Mouse (Mus musculus) cerebellum, adult 9-11 months (tissue): ENCODE measurements around the gene Armc7.
"Not testable (repeated sequence)": the region's sequence is repeated elsewhere in the genome, so short reads cannot be mapped to it uniquely, and the experiment has no call there.

Experiments
- DNase-seq: peaks from one replicate; pipeline ENCODE4 v3.0.0; 2022

Gene Armc7

GRCm38 (mm10) chr11:115475025-115475757, at the start of gene Armc7:
Armc7 (plus strand) TSS chr11:115475667.
- DNase-seq: peak; percentile 95

- no peak for DNase-seq
Observed at GRCm38 (mm10) chr11:115425671-115426070, 49.8 kb upstream of the Armc7 start.

DNA sequence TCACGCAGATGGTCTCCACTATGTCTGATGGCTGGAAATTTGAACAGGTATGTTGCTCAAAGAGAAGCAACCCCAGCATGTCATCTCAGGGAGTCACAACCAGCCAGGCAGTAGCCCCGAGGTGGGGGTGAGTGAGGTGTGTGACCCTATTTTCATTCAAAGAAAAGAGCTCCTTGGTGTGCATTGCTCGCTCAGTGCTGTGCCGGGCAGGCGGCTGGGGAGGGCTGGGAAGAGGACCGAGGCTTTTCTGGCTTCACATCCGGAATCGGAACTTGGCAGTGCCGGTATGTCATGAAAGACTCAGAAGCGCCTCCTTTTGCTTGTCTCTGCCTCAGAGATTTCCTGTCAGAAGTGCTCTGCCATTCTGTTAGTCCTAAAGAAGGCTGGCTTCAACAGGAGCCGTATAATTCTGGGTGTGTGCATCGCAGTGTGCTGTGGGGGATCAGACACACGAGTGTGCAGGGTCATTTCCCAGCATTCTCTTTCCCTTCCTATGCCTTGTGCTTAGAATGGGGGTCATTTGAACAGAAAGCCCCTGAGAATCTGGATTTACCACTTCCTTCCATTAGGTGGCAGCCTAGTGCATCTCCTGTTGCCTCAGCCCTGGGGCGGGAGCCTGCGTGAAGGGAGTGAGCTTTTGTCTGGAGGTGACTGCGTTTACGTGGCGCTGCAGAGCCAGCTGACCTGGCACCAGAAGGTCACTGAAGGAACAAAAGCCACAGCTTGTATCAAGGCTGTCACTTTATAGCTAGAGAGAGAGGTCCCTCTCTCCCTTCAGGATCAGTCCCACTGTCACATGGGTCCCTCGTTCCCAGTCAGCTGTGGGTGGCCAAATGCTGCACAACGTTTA, 47.8 kb upstream of the Armc7 start:
- peak; percentile 83 for DNase-seq

DNA sequence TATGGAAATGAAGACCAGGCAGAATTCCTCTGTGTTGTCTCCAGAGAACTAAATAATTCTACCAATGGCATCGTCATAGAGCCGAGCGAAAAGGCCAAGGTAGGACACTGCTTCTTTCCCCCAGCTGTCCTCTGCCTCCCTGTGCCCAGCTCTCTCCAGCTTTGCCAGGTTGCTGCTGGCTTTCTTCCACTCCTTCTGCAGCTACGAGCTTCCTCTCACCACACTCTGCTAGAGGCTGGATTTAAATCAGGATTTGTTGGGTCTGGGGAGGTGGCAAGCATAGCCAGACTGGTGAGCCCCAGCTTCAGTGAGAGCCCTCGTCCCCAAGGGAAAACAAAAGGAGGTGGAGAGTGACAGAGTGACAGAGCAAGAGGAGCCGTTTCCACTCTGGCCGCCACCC, 46.2 kb upstream of the Armc7 start:
- DNase-seq: peak; percentile 64

- no peak for DNase-seq
Observed at GRCm38 (mm10) chr11:115430561-115430960, 44.9 kb upstream of the Armc7 start.

GRCm38 (mm10) chr11:115432814-115433213, 42.7 kb upstream of the Armc7 start:
- peak; percentile 22 for DNase-seq

GRCm38 (mm10) chr11:115433342-115433741, 42.1 kb upstream of the Armc7 start:
- DNase-seq: peak; percentile 24

DNA sequence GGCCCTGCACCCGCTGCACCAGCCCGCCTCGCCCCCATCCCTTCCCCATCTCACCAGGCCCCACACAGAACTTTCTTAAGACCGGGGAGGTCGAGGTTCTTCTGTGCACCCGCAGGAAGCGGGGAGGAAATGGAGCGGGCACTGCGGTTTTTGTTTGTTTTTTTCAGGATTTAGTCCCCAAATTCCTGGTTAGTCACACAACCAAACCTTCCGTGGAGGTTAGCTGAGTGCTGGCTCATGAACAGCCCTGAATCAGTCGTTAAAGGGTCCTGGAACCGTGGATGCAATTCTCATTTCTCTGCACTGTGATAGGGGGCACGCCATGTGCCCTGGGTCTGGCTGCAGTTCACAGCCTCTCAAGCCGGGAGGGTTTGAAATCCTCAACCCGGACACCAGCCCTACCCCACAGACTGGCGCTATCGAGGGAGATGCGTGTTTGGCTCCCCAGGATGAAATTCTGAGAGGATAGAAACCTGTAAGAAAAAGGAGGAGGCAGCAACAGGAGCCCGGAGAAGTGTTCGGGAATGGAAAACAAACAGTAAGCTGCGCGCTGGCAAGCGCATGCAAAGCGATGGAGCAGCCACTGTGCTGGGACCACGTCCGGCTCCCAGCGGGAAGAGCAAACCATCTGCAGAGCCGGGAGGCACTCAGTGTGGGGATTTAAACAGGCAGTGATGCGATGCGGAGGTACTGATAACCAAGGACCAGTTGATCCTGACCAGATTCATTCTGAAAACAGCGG, 39.7 kb upstream of the Armc7 start:
- peak; percentile 82 for DNase-seq

DNA sequence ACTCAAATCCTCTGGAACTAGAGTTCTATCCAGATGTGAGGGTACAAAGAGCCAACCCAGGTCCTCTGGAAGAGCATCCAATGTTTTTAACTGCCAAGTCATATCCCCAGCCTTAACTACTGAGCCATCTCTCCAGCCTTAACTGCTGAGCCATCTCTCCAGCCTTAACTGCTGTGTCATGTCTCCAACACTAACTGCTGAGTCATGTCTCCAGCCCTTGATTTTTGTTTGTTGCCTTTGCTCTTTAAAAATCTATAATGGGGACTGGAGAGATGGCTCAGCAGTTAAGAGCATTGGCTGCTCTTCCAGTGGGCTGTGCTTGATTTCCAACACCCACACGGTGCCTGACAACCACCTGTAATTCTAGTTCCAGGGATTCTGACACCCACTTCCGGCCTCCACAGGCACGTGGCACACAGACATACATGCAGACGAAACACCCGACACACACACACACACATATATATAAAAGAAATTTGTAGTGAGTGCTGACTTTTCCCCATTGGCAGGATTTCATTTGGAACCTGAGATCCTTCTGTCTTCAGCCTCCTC, 37.8 kb upstream of the Armc7 start:
- DNase-seq: no peak

GRCm38 (mm10) chr11:115439326-115439725, 36.1 kb upstream of the Armc7 start:
- DNase-seq: no peak

DNA sequence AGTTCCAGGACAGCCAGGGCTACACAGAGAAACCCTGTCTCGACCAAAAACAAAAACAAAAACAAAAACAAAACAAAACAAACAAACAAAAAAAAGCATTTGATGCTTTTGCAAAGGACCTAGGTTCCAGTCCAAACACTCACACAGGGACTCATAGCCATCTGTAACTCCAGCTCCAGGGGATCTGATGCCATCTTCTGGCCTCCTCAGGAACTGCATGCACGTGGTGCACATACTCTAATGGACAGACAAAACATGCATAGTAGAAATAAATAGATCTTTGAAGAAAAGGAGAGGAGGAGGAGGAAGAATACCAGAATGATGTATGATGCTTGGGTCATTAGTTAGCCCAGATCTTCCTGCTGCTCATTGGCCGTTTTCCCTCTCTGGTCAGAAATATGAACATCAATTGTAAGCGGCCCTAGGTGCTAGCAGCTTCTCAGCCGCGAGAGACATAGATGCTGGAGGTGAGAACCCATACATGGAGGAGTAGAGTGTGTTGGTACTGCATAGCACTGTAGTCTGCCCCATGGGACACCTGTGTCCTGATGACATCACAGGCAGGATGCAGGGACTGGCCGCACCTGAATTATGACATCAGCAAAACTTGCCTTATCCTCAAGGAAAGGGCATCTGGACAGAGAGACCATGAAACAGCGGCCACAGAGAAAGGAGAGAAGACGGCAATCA, 35.4 kb upstream of the Armc7 start, which contains the start of gene Trim80:
Trim80 (plus strand) TSS at position 640 of the 690 bp plus-strand sequence.
- DNase-seq: no peak

- DNase-seq: no peak
Observed at GRCm38 (mm10) chr11:115441417-115441816, 34.0 kb upstream of the Armc7 start.

GRCm38 (mm10) chr11:115446906-115447305, 28.6 kb upstream of the Armc7 start:
- DNase-seq: no peak

DNA sequence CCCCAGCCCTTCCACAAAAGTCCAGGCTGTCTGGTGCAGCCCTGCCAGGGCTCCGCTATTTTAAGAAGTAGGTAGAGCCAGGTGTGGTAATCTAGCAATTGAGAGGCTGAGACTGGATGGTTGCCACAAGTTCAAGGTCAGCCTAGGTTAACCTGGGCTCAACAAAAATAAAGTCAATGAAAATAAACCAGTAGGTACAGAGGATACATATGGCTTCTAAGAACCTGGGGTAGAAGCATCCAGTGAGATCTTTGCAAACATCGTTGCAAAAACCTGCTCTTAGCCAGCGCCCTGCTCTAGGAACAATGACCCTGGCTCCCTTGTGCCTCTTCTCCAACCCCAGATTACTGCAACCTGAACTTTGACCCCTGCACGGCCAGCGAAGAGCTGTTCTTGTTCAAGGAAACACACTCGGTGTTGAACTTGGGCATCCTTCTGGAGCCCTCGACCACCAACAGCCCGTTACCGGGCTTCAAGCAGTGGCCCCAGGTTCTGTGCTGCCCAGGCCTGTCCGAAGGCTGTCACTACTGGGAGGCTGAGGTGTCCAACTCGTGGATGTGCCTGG, 28.1 kb upstream of the Armc7 start:
- no peak for DNase-seq

DNA sequence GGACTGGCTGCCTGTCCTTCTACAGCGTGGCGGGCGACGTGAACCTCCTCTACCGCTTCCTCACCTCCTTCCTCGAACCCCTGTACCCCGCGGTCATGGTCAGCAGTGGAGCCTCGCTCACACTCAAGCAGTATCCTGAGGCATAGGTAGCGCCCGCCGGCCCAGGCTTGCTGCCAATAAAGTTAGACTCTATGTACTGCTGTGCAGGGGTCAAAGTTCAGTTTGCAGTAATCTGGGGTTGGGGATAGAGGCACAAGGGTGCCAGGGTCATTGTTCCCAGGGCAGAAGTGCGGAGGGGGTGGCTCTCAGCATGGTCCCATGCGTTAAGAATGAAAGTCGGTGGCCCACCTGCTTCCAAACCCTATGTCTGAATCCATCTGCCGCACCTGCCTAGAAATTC, 27.4 kb upstream of the Armc7 start:
- no peak for DNase-seq

GRCm38 (mm10) chr11:115448998-115449397, 26.5 kb upstream of the Armc7 start:
- no peak for DNase-seq

DNA sequence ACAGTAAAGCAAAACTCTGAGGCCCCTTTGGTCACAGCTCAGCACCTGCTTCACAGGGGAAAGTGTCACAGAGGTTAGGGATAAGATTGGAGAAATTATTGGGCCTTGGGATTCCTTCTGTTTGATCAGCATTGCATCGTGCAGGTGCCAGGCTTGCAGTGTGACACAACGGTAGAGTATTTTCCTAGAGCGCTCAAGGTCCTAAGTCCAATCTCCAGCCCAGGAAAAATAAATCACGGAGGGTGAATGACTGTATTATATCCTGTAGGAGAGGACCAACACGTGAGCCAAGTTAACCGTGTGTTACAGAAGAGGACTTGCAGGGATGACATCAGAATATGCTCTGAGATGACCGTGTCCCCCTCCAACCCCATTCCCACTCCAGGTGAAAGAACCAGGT, 25.3 kb upstream of the Armc7 start:
- no peak for DNase-seq

DNA sequence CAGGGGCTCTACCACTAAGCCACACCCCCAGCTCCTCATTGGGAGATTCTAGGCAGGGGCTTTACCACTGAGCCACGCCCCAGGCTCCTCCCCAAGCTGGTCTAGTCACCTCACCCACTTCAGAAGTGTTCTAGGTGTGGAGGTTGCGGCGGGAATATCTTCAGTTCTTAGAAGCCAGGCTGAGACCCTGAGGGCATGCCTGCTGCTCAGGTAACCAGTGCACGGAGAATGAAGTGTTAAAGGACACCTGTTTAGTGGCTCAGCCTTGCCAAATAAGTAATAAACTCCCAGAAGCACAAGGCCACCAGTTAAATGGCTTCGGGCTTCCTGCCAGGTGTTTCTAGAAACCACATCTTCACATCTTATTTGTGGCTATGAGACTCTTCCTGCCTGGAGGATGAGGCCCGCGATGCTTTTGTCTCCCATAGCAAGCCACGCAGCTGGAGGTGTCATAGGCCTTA, 23.7 kb upstream of the Armc7 start:
- DNase-seq: no peak

GRCm38 (mm10) chr11:115452281-115452860, 23.1 kb upstream of the Armc7 start:
- no peak for DNase-seq

GRCm38 (mm10) chr11:115453306-115453705, 22.2 kb upstream of the Armc7 start:
- no peak for DNase-seq

DNA sequence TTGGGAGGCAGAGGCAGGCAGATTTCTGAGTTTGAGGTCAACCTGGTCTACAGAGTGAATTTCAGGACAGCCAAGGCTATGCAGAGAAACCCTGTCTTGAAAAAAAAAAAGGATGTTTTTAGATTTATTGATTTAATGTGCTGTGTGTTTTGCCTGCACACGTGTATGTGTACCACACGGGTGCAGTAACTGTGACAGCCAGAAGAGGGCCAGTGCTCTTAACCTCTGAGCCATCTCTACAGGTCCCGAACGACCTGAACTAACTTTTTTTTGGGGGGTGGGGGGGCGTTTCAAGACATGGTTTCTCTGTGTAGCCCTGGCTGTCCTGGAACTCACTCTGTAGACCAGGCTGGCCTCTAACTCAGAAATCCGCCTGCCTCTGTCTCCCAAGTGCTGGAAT, 20.6 kb upstream of the Armc7 start:
- not testable (repeated sequence) for DNase-seq

- DNase-seq: no peak
Observed at GRCm38 (mm10) chr11:115455619-115456018, 19.8 kb upstream of the Armc7 start.
